ENCODE assay signal across 26 mouse cellular contexts in genomic region chr10:67950059-67950748, GRCm38 (mm10). TPM values are rescaled to one million over a fixed set of nuclear protein-coding genes. Genes with fewer than 3 reads are reported as not detected.
DNase-seq lines count a peak whose midpoint lies in the region; ATAC-seq and TF ChIP-seq lines count a peak whose summit lies in the region.
"Had no signal": no experiment of that assay in that cellular context is flagged by ENCODE, and none has a peak within 500 bp of the region (broad histone marks: within the 10 kb centered on the region; RNA-seq: fewer than 3 reads in every experiment).

No protein-coding gene starts in this region.

- H3K36me3 ChIP-seq in lung, embryonic 14.5 days (ENCODE audit: insufficient read depth): no peaks in the 10 kb centered on the region
- no peaks in the 10 kb centered on the region for H3K36me3 ChIP-seq in splenic B cell, adult 2 months (ENCODE audit: control insufficient read depth, insufficient read depth, low read length, poor library complexity, severe bottlenecking)
- H3K36me3 ChIP-seq in liver, embryonic 12.5 days: no peaks in the 10 kb centered on the region
- H3K36me3 ChIP-seq: hindbrain, embryonic 10.5 days; hindbrain, embryonic 15.5 days; kidney, embryonic 15.5 days; liver, embryonic 15.5 days; midbrain, embryonic 13.5 days; stomach, embryonic 15.5 days had no signal

- WGBS in lung, embryonic 14.5 days: 56% methylated on average over 8 of the region's 8 CpGs
- WGBS in lung, adult 2 months: 50% methylated on average over 8 of the region's 8 CpGs
- WGBS in liver, embryonic 12.5 days (ENCODE audit: insufficient replicate concordance): 35% methylated on average over 8 of the region's 8 CpGs

- H3K9ac ChIP-seq in lung, embryonic 14.5 days: no peak overlapping the region
- no peak overlapping the region for H3K9ac ChIP-seq in liver, embryonic 12.5 days
- H3K9ac ChIP-seq: hindbrain, embryonic 15.5 days; kidney, embryonic 15.5 days; liver, embryonic 15.5 days; midbrain, embryonic 13.5 days; stomach, embryonic 15.5 days had no signal

- TF ChIP-seq POLR2A in lung, adult 2 months (IDR thresholded peaks at IDR 0.05; ENCODE audit: borderline replicate concordance, extremely low read depth, low read depth, low read length): no peak

- no peak for DNase-seq in lung, embryonic 14.5 days
- DNase-seq in lung, adult 2 months: no peak
- DNase-seq in ES-CJ7 (ENCODE audit: low read depth, low spot score): peak; percentile 10
- DNase-seq in splenic B cell, adult 2 months (ENCODE audit: low read depth, low spot score): peak; percentile 13
- DNase-seq in ovary, postnatal 10 days (ENCODE audit: low spot score): no peak
- DNase-seq: adrenal gland, postnatal 10 days; cerebellum, adult 11 months; cerebellum, postnatal 10 days; heart, postnatal 14 days; kidney, adult 18-20 months; kidney, postnatal 25 days; liver; right cerebral cortex, adult 18-20 months; right cerebral cortex, postnatal 4 days had no signal

- no peaks in the 10 kb centered on the region for H3K9me3 ChIP-seq in lung, embryonic 14.5 days (ENCODE audit: low read depth, low read length)
- no peaks in the 10 kb centered on the region for H3K9me3 ChIP-seq in liver, embryonic 12.5 days (replicated peaks)
- H3K9me3 ChIP-seq: hindbrain, embryonic 10.5 days; hindbrain, embryonic 15.5 days; kidney, embryonic 15.5 days; liver, embryonic 15.5 days; midbrain, embryonic 13.5 days; stomach, embryonic 15.5 days had no signal

- ATAC-seq in lung, embryonic 14.5 days (ENCODE audit: insufficient read depth): no peak
- ATAC-seq in megakaryocyte, adult 5-6 weeks (ENCODE audit: poor library complexity, severe bottlenecking): peak; percentile 62
- ATAC-seq in liver, embryonic 12.5 days: no peak
- ATAC-seq: forebrain, embryonic 16.5 days; inflammation-experienced regulatory T-cells, adult 6 months; midbrain, embryonic 13.5 days had no signal

- H3K4me1 ChIP-seq in lung, embryonic 14.5 days (ENCODE audit: insufficient read depth): no peaks in the 10 kb centered on the region
- peaks cover 3% of the 10 kb centered on the region; the same call in 1 of the 2 replicates for H3K4me1 ChIP-seq in lung, adult 2 months (ENCODE audit: control insufficient read depth, insufficient read depth, low read length)
- no peaks in the 10 kb centered on the region for H3K4me1 ChIP-seq in liver, embryonic 12.5 days
- H3K4me1 ChIP-seq: hindbrain, embryonic 10.5 days; hindbrain, embryonic 15.5 days; kidney, embryonic 15.5 days; liver, embryonic 15.5 days; megakaryocyte, embryonic 14.5 days; midbrain, embryonic 13.5 days; stomach, embryonic 15.5 days had no signal

- no peak overlapping the region for H3K4me2 ChIP-seq in lung, embryonic 14.5 days
- H3K4me2 ChIP-seq in liver, embryonic 12.5 days: no peak overlapping the region
- H3K4me2 ChIP-seq: hindbrain, embryonic 15.5 days; kidney, embryonic 15.5 days; liver, embryonic 15.5 days; midbrain, embryonic 13.5 days; stomach, embryonic 15.5 days had no signal

- no peak for TF ChIP-seq CTCF in lung, embryonic 14.5 days (IDR thresholded peaks at IDR 0.05; ENCODE audit: low read depth)
- no peak for TF ChIP-seq CTCF in lung, adult 2 months (IDR thresholded peaks at IDR 0.05; ENCODE audit: insufficient read depth, low read length)

- H3K4me3 ChIP-seq in lung, embryonic 14.5 days (ENCODE audit: low read depth, low read length): no peak overlapping the region
- H3K4me3 ChIP-seq in lung, adult 2 months (replicated peaks; ENCODE audit: extremely low read depth, low read depth, low read length): no peak overlapping the region
- no peak overlapping the region for H3K4me3 ChIP-seq in liver, embryonic 12.5 days
- H3K4me3 ChIP-seq: erythroblast, embryonic 14.5 days; hindbrain, embryonic 10.5 days; hindbrain, embryonic 15.5 days; kidney, embryonic 15.5 days; liver, embryonic 15.5 days; megakaryocyte, embryonic 14.5 days; midbrain, embryonic 13.5 days; stomach, embryonic 15.5 days had no signal

- no peaks in the 10 kb centered on the region for H3K27me3 ChIP-seq in lung, embryonic 14.5 days (ENCODE audit: insufficient read depth, low read length)
- no peaks in the 10 kb centered on the region for H3K27me3 ChIP-seq in splenic B cell, adult 2 months (ENCODE audit: control insufficient read depth, insufficient read depth, low read length, poor library complexity, severe bottlenecking)
- no peaks in the 10 kb centered on the region for H3K27me3 ChIP-seq in liver, embryonic 12.5 days (replicated peaks)
- H3K27me3 ChIP-seq: hindbrain, embryonic 15.5 days; kidney, embryonic 15.5 days; liver, embryonic 15.5 days; megakaryocyte, embryonic 14.5 days; midbrain, embryonic 13.5 days; stomach, embryonic 15.5 days had no signal

- 0 out of 2 replicates have a peak overlapping the region, but pooled peaks have one; percentile 59 for H3K27ac ChIP-seq in lung, embryonic 14.5 days (ENCODE audit: low read depth)
- no peak overlapping the region for H3K27ac ChIP-seq in liver, embryonic 12.5 days
- H3K27ac ChIP-seq: hindbrain, embryonic 10.5 days; hindbrain, embryonic 15.5 days; kidney, embryonic 15.5 days; liver, embryonic 15.5 days; midbrain, embryonic 13.5 days; stomach, embryonic 15.5 days had no signal

RNA-seq across cellular contexts. Expression of gene Rtkn2, which starts 29.2 kb away (rescaled TPM):
- polyA plus RNA-seq in lung, embryonic 14.5 days (2014; fragmentation: Nextera tagmentation; extraction: Ambion mirVana): 14.9 and 16.0 TPM in 2 replicates
- 37.1 and 56.1 TPM in 2 replicates for polyA plus RNA-seq in lung, adult 2 months (2012; rRNA removed)
- total RNA-seq in megakaryocyte, adult 5-6 weeks (2015): 4.1 and 5.3 TPM in 2 replicates
- 7.6 and 8.6 TPM in 2 replicates for total RNA-seq in megakaryocyte, adult 5-6 weeks (2017)
- polyA plus RNA-seq in liver, embryonic 12.5 days (2016; fragmentation: Nextera tagmentation; extraction: Ambion mirVana): 2.2 and 3.0 TPM in 2 replicates
- polyA plus RNA-seq: erythroblast, embryonic 14.5 days had no signal

RNA-seq across cellular contexts. Expression of gene Zfp365, which starts 37.7 kb away (rescaled TPM):
- 1.9 and 2.2 TPM in 2 replicates for polyA plus RNA-seq in lung, embryonic 14.5 days (2014; fragmentation: Nextera tagmentation; extraction: Ambion mirVana)
- 5.0 and 5.1 TPM in 2 replicates for polyA plus RNA-seq in lung, adult 2 months (2012; rRNA removed)
- 0.36 TPM in 1 of 2 replicates, not detected in the other for total RNA-seq in megakaryocyte, adult 5-6 weeks (2015)
- total RNA-seq in megakaryocyte, adult 5-6 weeks (2017): not detected in 2 replicates
- 0.12 and 0.17 TPM in 2 replicates for polyA plus RNA-seq in liver, embryonic 12.5 days (2016; fragmentation: Nextera tagmentation; extraction: Ambion mirVana)
- polyA plus RNA-seq: erythroblast, embryonic 14.5 days had no signal

Comparison
In these comparisons a context has a peak if more than half of its experiments do, and no peak if none do; other contexts are left out.
1. DNase-seq: peak in ES-CJ7 (single experiment) and splenic B cell, adult 2 months (single experiment); none in lung, embryonic 14.5 days (single experiment), lung, adult 2 months (single experiment) and ovary, postnatal 10 days (single experiment).